Comparison of ENCODE assay signal across 11 mouse cellular contexts in the genomic region with DNA sequence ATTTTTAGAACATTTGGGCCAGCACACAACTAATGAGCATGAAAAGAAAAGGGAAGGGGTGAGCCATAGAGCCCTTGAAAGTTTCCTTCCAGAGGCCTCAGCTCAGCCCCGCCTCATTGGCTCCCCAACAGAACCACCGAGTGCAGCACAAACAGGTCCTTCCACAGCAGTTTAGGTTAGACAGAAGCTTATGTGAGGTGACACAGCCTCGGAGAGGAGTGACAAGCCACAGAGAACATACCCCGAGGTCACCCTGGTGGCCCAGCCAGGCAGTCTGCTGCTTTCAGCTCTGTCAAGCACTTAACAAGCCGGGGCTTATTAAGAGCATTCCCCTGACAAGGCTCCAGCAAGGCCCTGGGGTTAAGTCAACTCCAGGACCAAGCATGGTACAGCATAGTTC. TPM values are rescaled to one million over a fixed set of nuclear protein-coding genes. Genes with fewer than 3 reads are reported as not detected.
A peak's percentile ranks its signal among the peaks of the same experiment; 100 is the strongest.
DNase-seq lines count a peak whose midpoint lies in the region; ATAC-seq and TF ChIP-seq lines count a peak whose summit lies in the region.
"Had no signal": no experiment of that assay in that cellular context is flagged by ENCODE, and none has a peak within 500 bp of the region (broad histone marks: within the 10 kb centered on the region; RNA-seq: fewer than 3 reads in every experiment).

No protein-coding gene starts in this region.

- peaks cover 12% of the 10 kb centered on the region for H3K79me2 ChIP-seq in MEL (ENCODE audit: control insufficient read depth, insufficient read depth, low read length, poor library complexity)

- H3K4me3 ChIP-seq in heart, embryonic 11.5 days (ENCODE audit: low read depth, low read length), result no peak overlapping the region
- no peak overlapping the region for H3K4me3 ChIP-seq in MEL (ENCODE audit: control insufficient read depth in 1 of 2, insufficient read depth in 1 of 2, low read depth in 2 of 2, low read length in 2 of 2)
- H3K4me3 ChIP-seq in heart, postnatal 0 days (ENCODE audit: low read depth, low read length), result no peak overlapping the region
- H3K4me3 ChIP-seq in liver, postnatal 0 days (ENCODE audit: low read depth, low read length), result no peak overlapping the region
- H3K4me3 ChIP-seq: limb, embryonic 15.5 days; neural tube, embryonic 15.5 days had no signal

- 27% methylated on average over 5 of the region's 5 CpGs for WGBS in heart, embryonic 11.5 days (ENCODE audit: insufficient replicate concordance)
- 16% methylated on average over 5 of the region's 5 CpGs for WGBS in heart, postnatal 0 days
- 26% methylated on average over 5 of the region's 5 CpGs for WGBS in liver, postnatal 0 days (ENCODE audit: insufficient replicate concordance)

- H3K9me3 ChIP-seq in heart, embryonic 11.5 days (replicated peaks; ENCODE audit: control insufficient read depth, low read length), result no peaks in the 10 kb centered on the region
- H3K9me3 ChIP-seq in MEL (replicated peaks; ENCODE audit: insufficient read depth, low read length), result no peaks in the 10 kb centered on the region
- no peaks in the 10 kb centered on the region for H3K9me3 ChIP-seq in heart, postnatal 0 days (replicated peaks; ENCODE audit: control insufficient read depth, low read length)
- H3K9me3 ChIP-seq in liver, postnatal 0 days (ENCODE audit: low read length), result no peaks in the 10 kb centered on the region
- H3K9me3 ChIP-seq: limb, embryonic 15.5 days; neural tube, embryonic 15.5 days had no signal

- peak overlapping the region; percentile 80 for H3K27ac ChIP-seq in heart, embryonic 11.5 days (ENCODE audit: low read depth, low read length)
- H3K27ac ChIP-seq in MEL (ENCODE audit: control insufficient read depth, low read depth, low read length), result peak overlapping the region; percentile 33
- peak overlapping the region; percentile 54 for H3K27ac ChIP-seq in heart, postnatal 0 days (ENCODE audit: low read depth)
- peak overlapping the region; percentile 75 for H3K27ac ChIP-seq in liver, postnatal 0 days (ENCODE audit: low read depth)
- H3K27ac ChIP-seq: limb, embryonic 15.5 days; neural tube, embryonic 15.5 days had no signal

- ATAC-seq in heart, embryonic 11.5 days (replicated peaks; ENCODE audit: insufficient number of reproducible peaks, low FRiP score, low TSS enrichment), result no peak
- peak; percentile 31; the same call in 1 of the 2 replicates for ATAC-seq in heart, postnatal 0 days (ENCODE audit: insufficient read depth, low read depth)
- ATAC-seq in liver, postnatal 0 days, result no peak

- no peak for TF ChIP-seq EP300 in MEL (IDR thresholded peaks at IDR 0.05; ENCODE audit: low read depth in 1 of 2, low read length in 2 of 2)
- TF ChIP-seq EP300 in heart, postnatal 0 days (IDR thresholded peaks at IDR 0.05; ENCODE audit: low read depth), result no peak
- no peak for TF ChIP-seq EP300 in liver, postnatal 0 days (IDR thresholded peaks at IDR 0.05; ENCODE audit: low read depth)

- H3K9ac ChIP-seq in heart, embryonic 11.5 days (ENCODE audit: low read depth, low read length), result peak overlapping the region; percentile 35; the same call in 1 of the 2 replicates
- peak overlapping the region; percentile 13 for H3K9ac ChIP-seq in MEL (ENCODE audit: control insufficient read depth, low read depth, low read length, poor library complexity, severe bottlenecking)
- H3K9ac ChIP-seq in heart, postnatal 0 days (replicated peaks; ENCODE audit: low read depth, low read length), result no peak overlapping the region
- H3K9ac ChIP-seq in liver, postnatal 0 days (replicated peaks), result no peak overlapping the region
- H3K9ac ChIP-seq: limb, embryonic 15.5 days; neural tube, embryonic 15.5 days had no signal

- H3K27me3 ChIP-seq in heart, embryonic 11.5 days (ENCODE audit: control insufficient read depth, insufficient read depth, low read length), result no peaks in the 10 kb centered on the region
- H3K27me3 ChIP-seq in MEL (ENCODE audit: control insufficient read depth in 1 of 2, insufficient read depth in 2 of 2, low read length in 2 of 2), result no peaks in the 10 kb centered on the region
- H3K27me3 ChIP-seq in heart, postnatal 0 days (ENCODE audit: control insufficient read depth, insufficient read depth, low read length), result no peaks in the 10 kb centered on the region
- peaks cover 13% of the 10 kb centered on the region for H3K27me3 ChIP-seq in liver, postnatal 0 days (ENCODE audit: insufficient read depth, low read length)
- H3K27me3 ChIP-seq: neural tube, embryonic 15.5 days had no signal

- peak overlapping the region; percentile 16; the same call in 1 of the 2 replicates for H3K4me2 ChIP-seq in heart, embryonic 11.5 days
- H3K4me2 ChIP-seq in heart, postnatal 0 days (ENCODE audit: low read depth, low read length), result no peak overlapping the region
- H3K4me2 ChIP-seq in liver, postnatal 0 days (ENCODE audit: low read depth, low read length), result peak overlapping the region; percentile 14; the same call in 1 of the 2 replicates
- H3K4me2 ChIP-seq: limb, embryonic 15.5 days; neural tube, embryonic 15.5 days had no signal

- H3K36me3 ChIP-seq in heart, embryonic 11.5 days (ENCODE audit: control insufficient read depth, insufficient read depth, low read length), result no peaks in the 10 kb centered on the region
- peaks cover 0 to 20% of the 10 kb centered on the region in 2 experiments; a peak in 2 of 4 replicates for H3K36me3 ChIP-seq in MEL (ENCODE audit: control insufficient read depth in 1 of 2, insufficient read depth in 2 of 2, low read length in 2 of 2)
- H3K36me3 ChIP-seq in heart, postnatal 0 days (replicated peaks; ENCODE audit: control insufficient read depth, insufficient read depth, low read length), result no peaks in the 10 kb centered on the region
- no peaks in the 10 kb centered on the region for H3K36me3 ChIP-seq in liver, postnatal 0 days (replicated peaks; ENCODE audit: insufficient read depth, low read length)
- H3K36me3 ChIP-seq: limb, embryonic 15.5 days; neural tube, embryonic 15.5 days had no signal

- no peak for TF ChIP-seq RAD21 in MEL (IDR thresholded peaks at IDR 0.05; ENCODE audit: low read depth, low read length)

- no peak for TF ChIP-seq CTCF in MEL (IDR thresholded peaks at IDR 0.05 in 2 of 3, conservative IDR thresholded peaks at IDR 0.05 in 1 of 3; ENCODE audit: control insufficient read depth in 1 of 3, insufficient read depth in 1 of 3, low read depth in 2 of 3, low read length in 3 of 3, poor library complexity in 1 of 3, severe bottlenecking in 1 of 3)
- TF ChIP-seq CTCF in heart, postnatal 0 days (IDR thresholded peaks at IDR 0.05; ENCODE audit: low read depth), result no peak
- no peak; the same call in 1 of the 2 replicates for TF ChIP-seq CTCF in liver, postnatal 0 days (IDR thresholded peaks at IDR 0.05; ENCODE audit: low read depth)

- TF ChIP-seq POLR2A in MEL (IDR thresholded peaks at IDR 0.05; ENCODE audit: control insufficient read depth in 1 of 2, insufficient read depth in 1 of 2, low read depth in 1 of 2, low read length in 2 of 2, poor library complexity in 1 of 2), result no peak

- peaks cover 34% of the 10 kb centered on the region for H3K4me1 ChIP-seq in heart, embryonic 11.5 days (ENCODE audit: control insufficient read depth, insufficient read depth, low read length)
- peaks cover 10 to 40% of the 10 kb centered on the region in 2 experiments for H3K4me1 ChIP-seq in MEL (ENCODE audit: control insufficient read depth in 1 of 2, insufficient read depth in 2 of 2, low read length in 2 of 2)
- H3K4me1 ChIP-seq in heart, postnatal 0 days (ENCODE audit: control insufficient read depth, insufficient read depth), result peaks cover 7% of the 10 kb centered on the region; the same call in 1 of the 2 replicates
- peaks cover 25% of the 10 kb centered on the region for H3K4me1 ChIP-seq in liver, postnatal 0 days (ENCODE audit: insufficient read depth)

- DNase-seq in heart, adult 8-10 months (ENCODE audit: low spot score), result no peak
- peak; percentile 46 for DNase-seq in MEL (ENCODE audit: low read depth, low spot score)
- peak; percentile 45 for DNase-seq in heart, postnatal 0 days (ENCODE audit: low spot score)
- peak; percentile 27 for DNase-seq in liver, postnatal 0 days
- no peak for DNase-seq in urinary bladder, postnatal 10 days (ENCODE audit: low spot score)
- DNase-seq in layer of hippocampus, adult 9-11 months, result no peak
- DNase-seq in ovary, postnatal 10 days (ENCODE audit: low spot score), result no peak
- DNase-seq: thymus, adult 18-20 months had no signal

TF ChIP-seq in MEL, 35 proteins besides CTCF, POLR2A, EP300 and RAD21:
- no peak for TF ChIP-seq ZC3H11A (IDR thresholded peaks at IDR 0.05; ENCODE audit: low read depth, low read length)
- no peak for TF ChIP-seq ZMIZ1 (IDR thresholded peaks at IDR 0.05; ENCODE audit: low read depth, low read length)
- no peak for TF ChIP-seq POLR2AphosphoS5 (IDR thresholded peaks at IDR 0.05; ENCODE audit: borderline replicate concordance, low read depth, low read length)
- TF ChIP-seq SMC3 (IDR thresholded peaks at IDR 0.05; ENCODE audit: low read depth, low read length), result no peak
- TF ChIP-seq E2F4 (IDR thresholded peaks at IDR 0.05; ENCODE audit: borderline replicate concordance, low read depth, low read length), result no peak
- TF ChIP-seq ETS1 (IDR thresholded peaks at IDR 0.05; ENCODE audit: low read depth, low read length), result no peak
- TF ChIP-seq SIN3A (IDR thresholded peaks at IDR 0.05; ENCODE audit: low read length), result no peak
- TF ChIP-seq ZKSCAN1 (IDR thresholded peaks at IDR 0.05; ENCODE audit: low read depth, low read length), result no peak

RNA-seq across cellular contexts. Expression of a gene that starts 8.4 kb away (rescaled TPM):
- polyA plus RNA-seq in heart, embryonic 11.5 days (2014; fragmentation: Nextera tagmentation; extraction: Ambion mirVana), result 15.2 and 15.7 TPM in 2 replicates
- total RNA-seq in heart, adult 8-10 months (2022), result 1 to 10 TPM in 1 of 4 experiments, under 1 TPM in 3; 0.79 to 1.1 (median 0.97) TPM
- total RNA-seq in MEL (2012; rRNA removed), result 5.4 and 6.8 TPM in 2 replicates
- polyA plus RNA-seq in MEL (2012; ENCODE audit: insufficient read depth in 1 of 2, insufficient read length in 2 of 2, low read depth in 1 of 2, low replicate concordance in 2 of 2, missing spikeins in 1 of 2), result 10 to 100 TPM in 1 of 2 experiments, not detected in 1; 11.3 TPM
- 6.6 and 10.2 TPM in 2 replicates for total RNA-seq in heart, postnatal 0 days (2014; rRNA removed; ENCODE audit: low replicate concordance)
- polyA plus RNA-seq in heart, postnatal 0 days (2015; fragmentation: Nextera tagmentation; extraction: Ambion mirVana), result 3.6 and 4.0 TPM in 2 replicates
- polyA plus RNA-seq in liver, postnatal 0 days (2015; fragmentation: Nextera tagmentation; extraction: Ambion mirVana), result 6.6 TPM in 2 replicates

Comparison
In these comparisons a context has a peak if more than half of its experiments do, and no peak if none do; other contexts are left out.
1. H3K9ac ChIP-seq: peak in heart, embryonic 11.5 days (single experiment) and MEL (single experiment); none in heart, postnatal 0 days (single experiment) and liver, postnatal 0 days (single experiment).
2. DNase-seq: peak in MEL (single experiment), heart, postnatal 0 days (single experiment) and liver, postnatal 0 days (single experiment); none in heart, adult 8-10 months (single experiment), urinary bladder, postnatal 10 days (single experiment), layer of hippocampus, adult 9-11 months (single experiment) and ovary, postnatal 10 days (single experiment).
3. Peak in every context shown above with its lines, with median percentiles within 50 percentile points of each other: H3K27ac ChIP-seq.